Mouse (Mus musculus) brain, embryonic 14.5 days (tissue): ENCODE measurements at regions not wholly inside any gene's neighbourhood (a gene's known extent, or its start where the extent isn't known, plus 50 kb on each side); places are given as distances from the start of the nearest gene placed in this dataset.

ENCODE experiments used
- CTCF ChIP-seq: fragments of 200-500 bp; IDR thresholded peaks from 2 replicates; pipeline ENCODE4 v1.5.1; 2012; ENCODE audit warnings: inconsistent platforms, mild to moderate bottlenecking, moderate library complexity, borderline replicate concordance; ENCODE audit not compliant: insufficient read depth, insufficient read length; ENCODE audit errors: extremely low read depth
- POLR2A ChIP-seq: fragments of 200-500 bp; IDR thresholded peaks from 2 replicates; pipeline ENCODE4 v1.6.1; 2012; ENCODE audit warnings: mild to moderate bottlenecking, inconsistent platforms, borderline replicate concordance; ENCODE audit not compliant: poor library complexity, insufficient read depth, insufficient read length, severe bottlenecking; ENCODE audit errors: extremely low read depth

DNA sequence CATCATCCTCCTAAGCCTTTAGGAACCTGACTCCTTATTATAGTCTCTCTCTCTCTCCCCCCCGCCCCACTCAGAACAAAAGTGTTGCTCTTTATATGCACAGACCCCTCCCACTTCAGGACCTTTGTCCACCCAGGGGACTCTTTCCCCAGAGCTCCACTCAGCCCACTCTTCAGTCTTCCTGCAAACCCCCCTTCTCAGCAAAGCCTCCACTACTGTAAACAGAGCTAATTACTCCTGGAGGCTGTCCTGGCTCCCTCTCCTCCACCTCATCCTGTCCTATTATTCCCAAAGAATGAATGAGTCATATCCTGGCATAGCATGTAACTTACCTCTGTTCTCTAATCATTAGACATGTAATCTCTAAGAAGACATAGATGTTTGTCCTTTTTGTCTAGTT, 82.8 kb upstream of the Galnt15 start:
- TF ChIP-seq POLR2A, result no peak
- no peak for TF ChIP-seq CTCF
